In the genomic region with DNA sequence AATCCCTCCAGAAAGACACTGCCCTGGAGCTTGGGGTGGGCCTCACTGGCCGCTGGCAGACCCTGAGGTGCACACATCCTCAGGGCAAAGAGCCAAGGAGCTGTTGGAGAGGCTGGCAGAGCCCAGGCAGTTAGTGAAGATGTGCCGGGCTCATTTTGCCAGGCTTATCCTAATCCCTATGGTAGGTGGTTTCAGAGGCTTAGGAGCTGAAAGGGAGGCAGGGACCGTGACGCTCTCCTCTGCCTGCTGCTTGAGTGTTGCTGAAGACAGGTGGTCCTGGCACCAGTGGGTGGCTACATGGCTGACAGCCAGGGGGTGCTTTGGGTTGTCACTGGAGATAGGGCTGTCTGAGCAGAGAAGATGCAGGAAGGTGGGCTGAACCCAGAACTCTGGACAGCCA, we compare ENCODE assay signal across 14 mouse cellular contexts. TPM values are rescaled to one million over a fixed set of nuclear protein-coding genes. Genes with fewer than 3 reads are reported as not detected.
A peak's percentile ranks its signal among the peaks of the same experiment; 100 is the strongest.
DNase-seq lines count a peak whose midpoint lies in the region; ATAC-seq and TF ChIP-seq lines count a peak whose summit lies in the region.
"Had no signal": no experiment of that assay in that cellular context is flagged by ENCODE, and none has a peak within 500 bp of the region (broad histone marks: within the 10 kb centered on the region; RNA-seq: fewer than 3 reads in every experiment).

No protein-coding gene starts in this region.

- 0 out of 2 replicates have a peak, but pooled peaks cover 4% of the 10 kb centered on the region for H3K27me3 ChIP-seq in kidney, embryonic 16.5 days (ENCODE audit: insufficient read depth, low read length)
- no peaks in the 10 kb centered on the region; the same call in 1 of the 2 replicates for H3K27me3 ChIP-seq in kidney, embryonic 14.5 days (ENCODE audit: control insufficient read depth, insufficient read depth, low read length)
- H3K27me3 ChIP-seq in midbrain, postnatal 0 days (ENCODE audit: insufficient read depth, low read length): no peaks in the 10 kb centered on the region

- H3K9me3 ChIP-seq in kidney, embryonic 16.5 days (ENCODE audit: low read length): no peaks in the 10 kb centered on the region
- H3K9me3 ChIP-seq in kidney, embryonic 14.5 days (ENCODE audit: control insufficient read depth, low read length): peaks cover 3% of the 10 kb centered on the region; the same call in 1 of the 2 replicates
- H3K9me3 ChIP-seq in midbrain, postnatal 0 days (ENCODE audit: low read length): no peaks in the 10 kb centered on the region

- no peak for ATAC-seq in kidney, embryonic 16.5 days (ENCODE audit: low FRiP score, low TSS enrichment)
- ATAC-seq in kidney, embryonic 14.5 days (ENCODE audit: low FRiP score, low TSS enrichment): no peak
- ATAC-seq in midbrain, postnatal 0 days (ENCODE audit: low FRiP score): no peak; the same call in 1 of the 2 replicates

- 54% methylated on average over 4 of the region's 4 CpGs for WGBS in kidney, embryonic 16.5 days
- WGBS in kidney, embryonic 14.5 days: 65% methylated on average over 4 of the region's 4 CpGs
- 16% methylated on average over 4 of the region's 4 CpGs for WGBS in midbrain, postnatal 0 days

- H3K9ac ChIP-seq in kidney, embryonic 16.5 days (replicated peaks; ENCODE audit: low read length): peak overlapping the region; percentile 1; the same call in 1 of the 2 replicates
- H3K9ac ChIP-seq in kidney, embryonic 14.5 days (ENCODE audit: low read depth, low read length): no peak overlapping the region
- H3K9ac ChIP-seq in midbrain, postnatal 0 days (replicated peaks; ENCODE audit: low read length, poor library complexity, severe bottlenecking): no peak overlapping the region

- H3K4me2 ChIP-seq in kidney, embryonic 16.5 days (replicated peaks; ENCODE audit: low read depth, low read length): no peak overlapping the region
- no peak overlapping the region for H3K4me2 ChIP-seq in kidney, embryonic 14.5 days (replicated peaks; ENCODE audit: low read depth, low read length)
- no peak overlapping the region for H3K4me2 ChIP-seq in midbrain, postnatal 0 days (ENCODE audit: low read depth, low read length, poor library complexity, severe bottlenecking)
- H3K4me2 ChIP-seq: heart, embryonic 11.5 days had no signal

- H3K4me1 ChIP-seq in kidney, embryonic 16.5 days (ENCODE audit: insufficient read depth, low read length): peaks cover 44% of the 10 kb centered on the region
- peaks cover 32% of the 10 kb centered on the region for H3K4me1 ChIP-seq in kidney, embryonic 14.5 days (ENCODE audit: control insufficient read depth, insufficient read depth, low read length)
- peaks cover 3% of the 10 kb centered on the region; the same call in 1 of the 2 replicates for H3K4me1 ChIP-seq in midbrain, postnatal 0 days (ENCODE audit: insufficient read depth, low read length)

- 0 out of 2 replicates have a peak overlapping the region, but pooled peaks have one; percentile 3 for H3K27ac ChIP-seq in kidney, embryonic 16.5 days (ENCODE audit: low read length)
- no peak overlapping the region for H3K27ac ChIP-seq in kidney, embryonic 14.5 days (ENCODE audit: low read depth, low read length)
- no peak overlapping the region for H3K27ac ChIP-seq in midbrain, postnatal 0 days (ENCODE audit: low read depth, low read length)

- H3K4me3 ChIP-seq in kidney, embryonic 16.5 days (ENCODE audit: low read length): no peak overlapping the region
- no peak overlapping the region for H3K4me3 ChIP-seq in kidney, embryonic 14.5 days (ENCODE audit: low read length)
- H3K4me3 ChIP-seq in midbrain, postnatal 0 days (ENCODE audit: low read depth, low read length): no peak overlapping the region
- H3K4me3 ChIP-seq: erythroblast, embryonic 14.5 days had no signal

- H3K36me3 ChIP-seq in kidney, embryonic 16.5 days (ENCODE audit: insufficient read depth, low read length): no peaks in the 10 kb centered on the region
- H3K36me3 ChIP-seq in kidney, embryonic 14.5 days (ENCODE audit: control insufficient read depth, insufficient read depth, low read length): no peaks in the 10 kb centered on the region
- H3K36me3 ChIP-seq in midbrain, postnatal 0 days (ENCODE audit: insufficient read depth, low read length): no peaks in the 10 kb centered on the region

- DNase-seq in cerebellum, postnatal 10 days: peak; percentile 63 to 73
- no peak for DNase-seq in cerebellum, adult 9-10 months
- peak; percentile 47 for DNase-seq in right cerebral cortex, postnatal 14 days
- DNase-seq in right cerebral cortex, adult 18-20 months: no peak
- DNase-seq in midbrain, postnatal 0 days (ENCODE audit: low spot score): peak; percentile 63
- no peak for DNase-seq in spleen, postnatal 4 days (ENCODE audit: low spot score in 2 of 2)
- DNase-seq: cerebellum, adult 18-20 months; embryo, embryonic 11 days; heart, postnatal 36 days had no signal

- TF ChIP-seq CTCF in midbrain, postnatal 0 days (IDR thresholded peaks at IDR 0.05): no peak

RNA-seq across cellular contexts. Expression of a gene that starts 37.4 kb away (rescaled TPM):
- 1.9 and 2.0 TPM in 2 replicates for polyA plus RNA-seq in kidney, embryonic 16.5 days (2015; fragmentation: Nextera tagmentation; extraction: Ambion mirVana)
- polyA plus RNA-seq in kidney, embryonic 14.5 days (2014; fragmentation: Nextera tagmentation; extraction: Ambion mirVana): 1.5 and 2.1 TPM in 2 replicates
- 50.0 and 73.5 TPM in 2 replicates for total RNA-seq in midbrain, postnatal 0 days (2014; rRNA removed)
- polyA plus RNA-seq in midbrain, postnatal 0 days (2015; fragmentation: Nextera tagmentation; extraction: Ambion mirVana): 18.1 and 20.4 TPM in 2 replicates
- total RNA-seq: CH12.LX had no signal
- polyA plus RNA-seq: erythroblast, embryonic 14.5 days had no signal

Comparison
In these comparisons a context has a peak if more than half of its experiments do, and no peak if none do; other contexts are left out.
1. DNase-seq: peak in cerebellum, postnatal 10 days (2 of 2), right cerebral cortex, postnatal 14 days (single experiment) and midbrain, postnatal 0 days (single experiment); none in cerebellum, adult 9-10 months (single experiment), right cerebral cortex, adult 18-20 months (single experiment) and spleen, postnatal 4 days (0 of 2).